Mouse (Mus musculus) brain, adult 2 months (tissue): ENCODE data around the gene Tnfaip8l2.
A peak's percentile ranks its signal among the peaks of the same experiment; 100 is the strongest.
"Not testable (repeated sequence)": the region's sequence is repeated elsewhere in the genome, so short reads cannot be mapped to it uniquely, and the experiment has no call there.

Experiments
- DNase-seq: peaks from one replicate; pipeline ENCODE4 v3.0.0; 2011; ENCODE audit warnings: low read depth, low spot score

Tnfaip8l2 gene

DNA sequence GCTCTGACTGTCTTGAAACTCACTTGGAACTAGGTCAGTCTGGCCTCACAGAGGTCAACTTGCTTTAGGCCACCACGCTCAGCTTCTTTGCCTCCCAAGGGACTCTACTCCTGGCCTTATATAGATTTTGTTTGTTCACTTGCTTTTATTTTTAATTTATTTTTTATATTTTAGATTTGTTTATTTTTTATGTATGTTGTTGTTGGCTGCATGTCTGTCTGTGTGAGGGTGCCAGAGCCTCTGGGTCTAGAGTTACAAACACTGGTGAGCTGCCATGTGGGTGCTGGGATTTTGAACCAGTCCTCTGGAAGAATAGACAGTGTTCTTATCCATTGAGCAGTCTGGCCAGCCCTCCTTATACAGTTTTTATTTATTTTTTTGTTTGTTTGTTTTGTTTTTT, 29.4 kb downstream of the Tnfaip8l2 start:
- DNase-seq, result no peak

DNA sequence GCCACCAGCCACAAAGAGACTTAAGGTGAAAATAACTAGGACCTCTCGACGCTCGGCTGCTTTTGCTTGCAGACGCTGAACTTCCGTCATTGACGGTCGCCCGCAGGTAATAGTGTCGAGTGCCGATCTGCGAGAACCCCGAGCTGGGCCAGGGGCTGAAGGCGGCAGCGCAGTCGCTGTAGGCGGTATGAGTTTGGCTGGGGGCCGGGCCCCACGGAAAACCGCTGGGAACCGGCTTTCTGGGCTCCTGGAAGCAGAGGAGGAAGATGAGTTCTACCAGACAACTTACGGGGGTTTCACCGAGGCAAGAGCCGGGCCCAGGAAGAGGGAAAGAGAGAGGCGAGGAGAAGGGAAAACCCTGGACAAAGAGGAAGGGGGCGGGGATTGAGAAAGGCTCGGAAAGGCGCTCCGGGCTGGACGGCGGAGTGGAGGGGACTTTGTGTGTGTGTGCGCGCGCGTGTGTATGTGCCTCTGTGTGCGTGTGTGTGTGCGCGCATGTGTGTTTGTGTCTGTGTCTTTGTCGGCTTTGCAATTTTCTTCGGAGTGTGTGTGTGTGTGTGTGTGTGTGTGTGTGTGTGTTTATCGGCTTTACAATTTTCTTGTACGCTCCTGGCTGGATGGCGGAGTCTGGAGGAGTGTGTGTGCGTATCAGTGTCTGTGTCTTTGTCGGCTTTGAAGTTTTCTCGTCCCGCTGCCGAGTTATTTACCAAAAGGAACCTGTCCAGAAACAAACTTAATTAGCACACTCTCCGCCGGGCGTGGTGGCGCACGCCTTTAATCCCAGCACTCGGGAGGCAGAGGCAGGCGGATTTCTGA, 31.0 kb downstream of the Tnfaip8l2 start, which contains the start of gene Vps72:
Gene Vps72, plus strand, starts transcription at position 112 of the 816 bp plus-strand sequence.
- DNase-seq, result peak; percentile 98

GRCm38 (mm10) chr3:95107898-95108297, 34.3 kb downstream of the Tnfaip8l2 start:
- peak; percentile 34 for DNase-seq

- not testable (repeated sequence) for DNase-seq
Observed at GRCm38 (mm10) chr3:95107308-95107707, 34.9 kb downstream of the Tnfaip8l2 start.

- DNase-seq, result peak; percentile 100
Observed at GRCm38 (mm10) chr3:95106338-95107117, 35.6 kb downstream of the Tnfaip8l2 start, which contains the start of gene Pip5k1a. Gene Pip5k1a (minus strand): TSS chr3:95106930.

DNA sequence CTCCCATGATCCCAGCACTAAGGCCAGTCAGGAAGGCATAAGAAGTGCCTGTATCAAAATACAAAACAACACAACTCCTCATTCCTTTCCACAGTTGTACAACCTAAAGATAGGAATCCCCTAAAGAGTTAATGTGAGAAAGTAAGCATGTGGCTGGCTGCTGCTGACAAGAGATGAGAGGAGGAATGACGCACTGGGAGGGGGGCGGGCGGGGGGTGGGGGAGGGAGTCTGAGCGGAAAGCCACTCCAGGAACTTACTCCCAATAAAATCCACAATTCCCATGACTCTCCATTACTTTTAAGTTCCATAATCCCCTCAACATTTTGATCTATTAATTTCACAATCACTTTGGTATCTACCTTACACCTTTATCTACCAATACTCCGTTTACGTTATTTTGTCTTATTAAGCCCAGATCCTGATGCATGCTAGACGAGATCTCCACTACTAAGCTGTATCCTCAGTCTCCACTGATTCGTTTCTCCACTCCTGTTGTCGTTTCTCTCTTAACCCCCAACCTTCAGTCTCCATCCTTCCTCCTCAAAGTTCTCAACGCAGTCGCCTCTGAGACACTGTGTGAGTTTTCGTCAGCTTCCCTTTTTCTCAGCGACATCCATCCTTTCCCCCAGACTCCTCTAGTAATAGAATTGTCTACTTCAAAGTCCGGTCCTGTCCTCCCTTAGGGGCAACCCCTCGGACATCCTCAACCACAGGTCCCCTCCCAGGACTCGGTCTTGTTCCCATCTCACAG, 36.4 kb downstream of the Tnfaip8l2 start:
- DNase-seq, result peak; percentile 65

DNA sequence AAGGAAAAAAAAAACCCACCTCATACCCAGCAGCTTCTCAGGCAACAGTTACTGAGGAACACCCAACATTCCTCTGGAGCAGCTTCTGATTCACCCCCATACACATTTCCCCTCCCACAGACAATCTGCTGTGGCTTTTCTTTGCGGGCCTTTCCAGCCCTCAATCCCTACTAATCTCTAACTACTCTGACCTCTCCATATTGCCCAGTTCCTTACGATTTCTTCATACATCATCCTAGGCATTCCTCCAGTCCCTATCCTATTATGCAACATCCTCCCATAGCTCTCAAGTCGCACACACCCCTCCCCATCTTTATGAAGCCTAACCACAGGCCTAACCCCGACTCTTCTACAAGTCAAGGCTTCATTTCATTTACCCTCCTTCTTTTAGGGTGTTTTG, 37.0 kb downstream of the Tnfaip8l2 start:
- DNase-seq, result peak; percentile 85

GRCm38 (mm10) chr3:95100854-95101253, 41.3 kb downstream of the Tnfaip8l2 start:
- no peak for DNase-seq
